Mouse (Mus musculus) adrenal gland, adult 2 months (tissue): Measurements from ENCODE around the gene Tbc1d8b. TPM values are rescaled to one million over a fixed set of nuclear protein-coding genes. Genes with fewer than 3 reads are reported as not detected.
"Not testable (repeated sequence)": the region's sequence is repeated elsewhere in the genome, so short reads cannot be mapped to it uniquely, and the experiment has no call there.

Experiments
- DNase-seq: peaks from one replicate; pipeline ENCODE4 v3.0.0; 2021
- long read RNA-seq: library from polyadenylated mRNA; stranded (forward); transcript quantifications from one replicate; pipeline ENCODE4 v2.0.0, GENCODE M21; 2021
- polyA plus RNA-seq: library from polyadenylated mRNA; depleted of rRNA; stranded (reverse); fragments of >200 nt; gene quantifications from 2 replicates; pipeline ENCODE4 v1.2.3, GENCODE M21; 2012; rRNA removed
- total RNA-seq, 2 experiments: library from RNA; stranded (reverse); gene quantifications; 2 replicates each; pipeline ENCODE4 v1.2.3; 2021

The Tbc1d8b gene
- 1 to 10 TPM; 6.9 to 9.6 TPM for total RNA-seq
- polyA plus RNA-seq = 0.18 and 0.35 TPM in 2 replicates
- long read RNA-seq, full-length matches to known transcripts = 2 of 4 reads
- long read RNA-seq, partial matches to known transcripts = 1 of 4 reads
- long read RNA-seq, other reads (novel, unspliced or antisense) = 1 of 4 reads

GRCm38 (mm10) chrX:139684775-139685695 lies at the start of gene Tbc1d8b:
Tbc1d8b (plus strand) TSS chrX:139684996.
- peak; percentile 86 for DNase-seq

GRCm38 (mm10) chrX:139639744-139640143 lies 45.1 kb upstream of the Tbc1d8b start:
- DNase-seq = no peak

GRCm38 (mm10) chrX:139640418-139640817 lies 44.4 kb upstream of the Tbc1d8b start:
- DNase-seq = no peak

- no peak for DNase-seq
Measured at GRCm38 (mm10) chrX:139652226-139652625, 32.6 kb upstream of the Tbc1d8b start.

- no peak for DNase-seq
Measured at GRCm38 (mm10) chrX:139653292-139653691, 31.5 kb upstream of the Tbc1d8b start.

- DNase-seq = no peak
Measured at GRCm38 (mm10) chrX:139654350-139655063, 30.3 kb upstream of the Tbc1d8b start.

- no peak for DNase-seq
Measured at GRCm38 (mm10) chrX:139662111-139662510, 22.7 kb upstream of the Tbc1d8b start.

GRCm38 (mm10) chrX:139665829-139666228 lies 19.0 kb upstream of the Tbc1d8b start:
- DNase-seq = peak; percentile 4

- no peak for DNase-seq
Measured at GRCm38 (mm10) chrX:139684410-139684774, 404 bp upstream of the Tbc1d8b start.

GRCm38 (mm10) chrX:139714381-139714780 lies 29.6 kb downstream of the Tbc1d8b start, which contains the start of gene Gm15013:
Gm15013 (minus strand) TSS chrX:139714481.
- no peak for DNase-seq

GRCm38 (mm10) chrX:139722350-139722749 lies 37.6 kb downstream of the Tbc1d8b start:
- DNase-seq = no peak

GRCm38 (mm10) chrX:139730541-139730940 lies 45.7 kb downstream of the Tbc1d8b start:
- no peak for DNase-seq

- no peak for DNase-seq
Measured at GRCm38 (mm10) chrX:139737066-139737465, 52.3 kb downstream of the Tbc1d8b start.

GRCm38 (mm10) chrX:139751855-139752254 lies 67.1 kb downstream of the Tbc1d8b start:
- peak; percentile 28 for DNase-seq

GRCm38 (mm10) chrX:139758634-139759033 lies 73.8 kb downstream of the Tbc1d8b start:
- not testable (repeated sequence) for DNase-seq

GRCm38 (mm10) chrX:139762546-139762945 lies 77.8 kb downstream of the Tbc1d8b start:
- DNase-seq = no peak

GRCm38 (mm10) chrX:139769975-139770637 lies 85.3 kb downstream of the Tbc1d8b start:
- DNase-seq = no peak

GRCm38 (mm10) chrX:139774309-139775083 lies 89.7 kb downstream of the Tbc1d8b start:
- peak; percentile 54 for DNase-seq

- DNase-seq = peak; percentile 74
Measured at GRCm38 (mm10) chrX:139775084-139775612, 90.4 kb downstream of the Tbc1d8b start.

GRCm38 (mm10) chrX:139777357-139777756 lies 92.6 kb downstream of the Tbc1d8b start:
- no peak for DNase-seq

- DNase-seq = no peak
Measured at GRCm38 (mm10) chrX:139778886-139779285, 94.1 kb downstream of the Tbc1d8b start.
